Mouse (Mus musculus) forebrain, embryonic 13.5 days (tissue): ENCODE data around the gene 9530068E07Rik. TPM values are rescaled to one million over a fixed set of nuclear protein-coding genes. Genes with fewer than 3 reads are reported as not detected.
"Not testable (repeated sequence)": the region's sequence is repeated elsewhere in the genome, so short reads cannot be mapped to it uniquely, and the experiment has no call there.

ENCODE experiments used
- ATAC-seq: fragments of 200-750 bp; cut with Nextera tagmentation; 2 replicates; pipeline ENCODE4 v1.8.0; 2017
- H3K27ac ChIP-seq: fragments of 300-500 bp; sonication (generic); 2 replicates; pipeline ENCODE4 v1.5.1; 2015; ENCODE audit warnings: inconsistent platforms, mild to moderate bottlenecking, moderate library complexity
- H3K27me3 ChIP-seq: fragments of 300-500 bp; sonication (generic); 2 replicates; pipeline ENCODE4 v1.6.1; 2015; ENCODE audit warnings: mild to moderate bottlenecking, inconsistent platforms
- H3K36me3 ChIP-seq: fragments of 300-500 bp; sonication (generic); 2 replicates; pipeline ENCODE4 v1.6.1; 2015; ENCODE audit warnings: mild to moderate bottlenecking, inconsistent platforms; ENCODE audit not compliant: poor library complexity, severe bottlenecking
- H3K4me1 ChIP-seq: fragments of 300-500 bp; sonication (generic); 2 replicates; pipeline ENCODE4 v1.6.1; 2015; ENCODE audit warnings: inconsistent platforms
- H3K4me2 ChIP-seq: fragments of 300-500 bp; sonication (generic); 2 replicates; pipeline ENCODE4 v1.6.1; 2015; ENCODE audit warnings: inconsistent platforms, mild to moderate bottlenecking, moderate library complexity
- H3K4me3 ChIP-seq: fragments of 300-500 bp; sonication (generic); 2 replicates; pipeline ENCODE4 v1.5.1; 2015; ENCODE audit warnings: mild to moderate bottlenecking, inconsistent platforms
- H3K9ac ChIP-seq: fragments of 300-500 bp; sonication (generic); 2 replicates; pipeline ENCODE4 v1.6.1; 2015; ENCODE audit warnings: mild to moderate bottlenecking, inconsistent platforms
- H3K9me3 ChIP-seq: fragments of 300-500 bp; sonication (generic); replicated peaks from 2 replicates; pipeline ENCODE4 v1.6.1; 2016; ENCODE audit warnings: inconsistent platforms
- WGBS: fragments of 180-500 bp; shearing (Covaris S2); methylation state at CpG from one replicate; pipeline ENCODE4 v1.1.7; 2015; 5-methylcytosine and 5-hydroxymethylcytosine counted together
- polyA plus RNA-seq: library from polyadenylated mRNA; unstranded; fragments of >200 nt; fragmentation: Nextera tagmentation; extraction: Ambion mirVana; gene quantifications from 2 replicates; pipeline ENCODE4 v1.2.1, GENCODE M21; 2015

Gene 9530068E07Rik
- polyA plus RNA-seq, result 112 and 121 TPM in 2 replicates

DNA sequence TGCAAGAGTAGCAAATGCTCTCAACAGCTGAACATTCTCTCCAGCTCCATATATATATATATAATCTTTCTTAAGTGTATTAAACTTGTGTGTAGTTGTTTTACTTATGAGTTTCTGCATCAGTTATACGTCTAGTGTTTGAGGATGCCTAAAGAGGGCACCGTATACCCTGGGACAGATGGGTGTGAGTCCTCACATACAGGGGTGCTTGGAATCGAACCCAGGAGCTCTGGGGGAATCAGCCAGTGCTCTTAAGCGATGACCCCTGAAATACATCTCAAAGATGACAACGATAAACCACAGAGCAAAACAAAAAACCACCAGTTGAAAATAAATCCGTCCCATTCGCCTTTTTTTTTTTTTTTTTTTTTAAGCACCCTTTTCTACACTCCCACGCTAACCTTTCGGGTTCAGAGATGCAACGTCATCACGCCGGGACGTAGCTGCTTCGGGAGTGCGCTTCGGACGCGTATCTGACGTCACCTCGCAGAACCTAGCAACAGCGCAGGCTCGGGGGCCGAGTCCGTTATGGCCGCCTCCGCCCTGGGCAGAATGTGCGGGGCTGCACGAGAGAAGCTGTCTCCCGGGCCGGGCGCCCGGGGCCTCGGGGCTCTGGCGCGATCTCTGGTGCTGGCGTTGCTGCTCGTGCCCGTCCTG is at the start of gene 9530068E07Rik:
9530068E07Rik (plus strand) TSS at position 489 of the 657 bp plus-strand sequence.
- Histone ChIP-seq H3K27ac (peak within 1 kb of the TSS; percentile 82), H3K36me3 (no peaks in the 10 kb centered on the region), H3K4me1 (peaks cover 20% of the 10 kb centered on the region), H3K4me3 (peak within 1 kb of the TSS; percentile 85), H3K27me3 (no peaks in the 10 kb centered on the region), H3K9me3 (no peaks in the 10 kb centered on the region), H3K4me2 (peak within 1 kb of the TSS; percentile 73), H3K9ac (peak within 1 kb of the TSS; percentile 85)
- WGBS, result under 1% methylated on average over 38 of the region's 38 CpGs
- ATAC-seq, result peak; percentile 98

DNA sequence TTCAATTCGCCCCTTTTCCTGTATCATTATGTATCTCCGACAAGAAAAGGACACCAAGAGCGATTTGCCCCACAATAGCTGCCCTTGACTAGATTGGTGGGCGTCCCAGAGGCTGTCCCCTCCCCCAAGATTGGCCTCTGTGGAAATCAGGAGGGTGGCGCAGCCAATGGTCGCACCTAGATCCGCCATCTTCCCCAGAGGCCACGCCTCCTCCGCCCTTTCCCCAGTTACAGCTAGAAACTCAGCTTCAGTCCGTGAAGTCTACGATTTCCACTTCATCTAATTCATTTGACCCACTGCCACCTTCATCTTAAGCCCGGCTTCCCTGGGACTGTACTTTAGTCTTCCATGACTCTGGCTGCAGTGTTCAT is 49.6 kb upstream of the 9530068E07Rik start:
- Histone ChIP-seq H3K9ac (no peak overlapping the region), H3K4me3 (peak overlapping the region; percentile 20; the same call in 1 of the 2 replicates), H3K4me2 (peak overlapping the region; percentile 53), H3K9me3 (no peaks in the 10 kb centered on the region), H3K27me3 (no peaks in the 10 kb centered on the region), H3K36me3 (no peaks in the 10 kb centered on the region), H3K27ac (no peak overlapping the region), H3K4me1 (peaks cover 8% of the 10 kb centered on the region; the same call in 1 of the 2 replicates)
- ATAC-seq, result no peak
- 7% methylated on average over 12 of the region's 12 CpGs for WGBS

DNA sequence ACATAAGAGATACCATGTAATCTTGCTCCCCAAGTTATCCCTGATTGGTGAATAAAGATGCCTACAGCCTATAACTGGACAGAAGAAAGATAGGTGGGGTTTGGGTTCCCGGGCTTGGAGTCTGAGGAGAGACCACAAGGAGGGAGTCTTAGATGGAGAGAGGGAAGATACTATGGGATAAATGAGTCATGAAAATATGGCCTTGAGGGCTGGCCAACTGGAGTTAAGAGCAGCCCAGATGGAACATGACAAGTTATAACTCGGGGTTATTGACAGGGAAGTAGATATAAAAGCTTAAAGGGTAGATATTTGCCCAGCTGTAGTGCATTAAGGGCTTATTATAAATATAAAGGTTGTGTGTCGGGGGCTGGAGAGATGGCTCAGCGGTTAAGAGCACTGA is 48.1 kb upstream of the 9530068E07Rik start:
- no peak overlapping the region for H3K9ac ChIP-seq
- no peaks in the 10 kb centered on the region for H3K9me3 ChIP-seq
- peaks cover 8% of the 10 kb centered on the region; the same call in 1 of the 2 replicates for H3K4me1 ChIP-seq
- H3K4me3 ChIP-seq, result no peak overlapping the region
- no peak for ATAC-seq
- H3K27me3 ChIP-seq, result no peaks in the 10 kb centered on the region
- no peaks in the 10 kb centered on the region for H3K36me3 ChIP-seq
- H3K27ac ChIP-seq, result no peak overlapping the region
- WGBS, result 90% methylated on average over 4 of the region's 4 CpGs
- H3K4me2 ChIP-seq, result no peak overlapping the region

GRCm38 (mm10) chr11:52348724-52349123 is 47.5 kb upstream of the 9530068E07Rik start:
- H3K4me1 ChIP-seq, result peaks cover 8% of the 10 kb centered on the region; the same call in 1 of the 2 replicates
- H3K4me3 ChIP-seq, result no peak overlapping the region
- no peak overlapping the region for H3K4me2 ChIP-seq
- no peaks in the 10 kb centered on the region for H3K27me3 ChIP-seq
- no peaks in the 10 kb centered on the region for H3K9me3 ChIP-seq
- no peak for ATAC-seq
- WGBS, result 72% methylated on average over 3 of the region's 3 CpGs
- no peak overlapping the region for H3K9ac ChIP-seq
- H3K27ac ChIP-seq, result no peak overlapping the region
- H3K36me3 ChIP-seq, result no peaks in the 10 kb centered on the region

DNA sequence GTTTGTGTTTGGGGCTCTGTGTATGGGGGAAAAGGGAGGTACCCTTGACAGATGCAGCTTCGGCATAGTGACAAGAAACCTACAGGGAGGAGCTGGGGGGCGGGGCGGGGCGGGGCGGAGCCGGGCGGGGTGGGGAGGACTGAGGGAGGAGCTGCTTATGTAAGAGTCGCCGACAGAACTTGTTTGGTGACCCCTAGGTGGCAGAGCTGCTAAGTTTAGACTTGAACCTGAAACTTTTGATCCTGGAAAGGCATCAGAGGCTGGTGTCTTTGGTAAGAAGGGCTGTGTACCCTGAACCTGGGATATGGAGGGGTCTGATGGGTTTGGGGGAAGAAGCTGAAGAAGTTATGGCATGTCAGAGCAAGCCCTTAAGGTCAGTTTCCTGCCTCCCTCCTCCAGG is 45.3 kb upstream of the 9530068E07Rik start:
- Histone ChIP-seq H3K36me3 (no peaks in the 10 kb centered on the region), H3K27ac (no peak overlapping the region), H3K27me3 (no peaks in the 10 kb centered on the region), H3K9ac (no peak overlapping the region), H3K4me3 (no peak overlapping the region), H3K4me1 (peaks cover 8% of the 10 kb centered on the region; the same call in 1 of the 2 replicates), H3K4me2 (no peak overlapping the region), H3K9me3 (no peaks in the 10 kb centered on the region)
- no peak for ATAC-seq
- WGBS, result 1% methylated on average over 5 of the region's 9 CpGs

DNA sequence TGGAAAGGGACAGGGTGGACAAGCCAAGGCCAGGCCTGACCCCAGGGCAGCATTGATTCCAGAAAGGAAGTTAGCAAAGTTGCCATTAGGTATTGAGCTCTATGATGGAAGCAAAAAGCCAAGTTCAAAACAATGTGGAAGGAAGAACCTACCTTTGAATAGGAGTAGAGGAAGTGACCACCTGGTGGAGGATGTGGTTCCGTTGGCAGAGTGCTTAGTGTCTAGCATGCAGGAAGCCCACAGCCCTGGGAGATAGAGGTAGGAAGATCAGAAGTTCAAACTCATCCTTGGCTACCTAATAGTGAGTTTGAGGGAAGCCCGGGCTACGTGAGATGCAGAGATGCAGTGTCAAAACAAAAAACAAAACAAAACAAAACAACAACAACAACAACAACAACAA is 44.0 kb upstream of the 9530068E07Rik start:
- no peak for ATAC-seq
- WGBS, result 87% methylated on average over 3 of the region's 3 CpGs
- H3K9me3 ChIP-seq, result no peaks in the 10 kb centered on the region

DNA sequence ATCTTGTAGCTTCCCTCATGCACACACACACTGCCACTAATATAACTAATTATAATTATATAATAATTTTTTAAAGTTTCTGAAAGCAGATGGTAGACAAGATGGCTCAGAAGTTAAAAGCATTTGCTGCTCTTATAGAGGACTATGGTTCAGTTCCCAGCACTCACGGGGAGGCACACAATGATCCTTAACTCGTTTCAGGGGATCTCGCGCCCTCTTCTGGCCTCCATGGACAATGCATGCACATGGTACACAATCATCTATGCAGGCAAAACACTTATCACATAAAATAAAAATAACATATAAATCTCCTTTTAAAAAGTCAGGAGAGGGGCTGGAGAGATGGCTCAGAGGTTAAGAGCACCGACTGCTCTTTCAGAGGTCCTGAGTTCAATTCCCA is 41.6 kb upstream of the 9530068E07Rik start:
- Histone ChIP-seq H3K4me2 (no peak overlapping the region), H3K4me3 (no peak overlapping the region), H3K4me1 (peaks cover 1% of the 10 kb centered on the region), H3K36me3 (no peaks in the 10 kb centered on the region), H3K27ac (no peak overlapping the region), H3K9ac (no peak overlapping the region), H3K27me3 (no peaks in the 10 kb centered on the region), H3K9me3 (no peaks in the 10 kb centered on the region)
- ATAC-seq, result no peak
- WGBS, result 79% methylated on average over 5 of the region's 5 CpGs

More for the DNA sequence above, 44.0 kb upstream of the 9530068E07Rik start:
- Histone ChIP-seq H3K4me3 (no peak overlapping the region), H3K4me1 (no peaks in the 10 kb centered on the region), H3K27me3 (no peaks in the 10 kb centered on the region), H3K36me3 (no peaks in the 10 kb centered on the region), H3K27ac (no peak overlapping the region), H3K9ac (no peak overlapping the region), H3K4me2 (no peak overlapping the region)

- Histone ChIP-seq H3K4me2 (no peak overlapping the region), H3K27me3 (no peaks in the 10 kb centered on the region), H3K4me3 (no peak overlapping the region), H3K9me3 (no peaks in the 10 kb centered on the region), H3K36me3 (no peaks in the 10 kb centered on the region), H3K9ac (no peak overlapping the region), H3K27ac (no peak overlapping the region), H3K4me1 (peaks cover 10% of the 10 kb centered on the region)
- no peak for ATAC-seq
- WGBS, result 74% methylated on average over 1 of the region's 1 CpGs
Measured at GRCm38 (mm10) chr11:52355601-52356000, 40.6 kb upstream of the 9530068E07Rik start.

GRCm38 (mm10) chr11:52357091-52357490 is 39.1 kb upstream of the 9530068E07Rik start:
- WGBS, result 96% methylated on average over 5 of the region's 5 CpGs
- not testable (repeated sequence) for H3K27me3 ChIP-seq, H3K36me3 ChIP-seq, H3K4me3 ChIP-seq, H3K27ac ChIP-seq, H3K9ac ChIP-seq, ATAC-seq, H3K9me3 ChIP-seq, H3K4me2 ChIP-seq
- peaks cover 16% of the 10 kb centered on the region for H3K4me1 ChIP-seq

GRCm38 (mm10) chr11:52358520-52358919 is 37.7 kb upstream of the 9530068E07Rik start:
- Histone ChIP-seq H3K4me3 (no peak overlapping the region), H3K4me2 (no peak overlapping the region), H3K4me1 (peaks cover 28% of the 10 kb centered on the region), H3K9ac (no peak overlapping the region), H3K27ac (no peak overlapping the region), H3K27me3 (no peaks in the 10 kb centered on the region), H3K36me3 (no peaks in the 10 kb centered on the region), H3K9me3 (no peaks in the 10 kb centered on the region)
- ATAC-seq, result no peak
- 45% methylated on average over 4 of the region's 4 CpGs for WGBS

- H3K9ac ChIP-seq, result peak overlapping the region; percentile 96
- peak overlapping the region; percentile 89 for H3K27ac ChIP-seq
- no peaks in the 10 kb centered on the region for H3K27me3 ChIP-seq
- peak; percentile 23; the same call in 1 of the 2 replicates for ATAC-seq
- H3K4me1 ChIP-seq, result peaks cover 41% of the 10 kb centered on the region
- no peaks in the 10 kb centered on the region for H3K36me3 ChIP-seq
- WGBS, result 17% methylated on average over 22 of the region's 22 CpGs
- peak overlapping the region; percentile 93 for H3K4me2 ChIP-seq
- H3K9me3 ChIP-seq, result no peaks in the 10 kb centered on the region
- peak overlapping the region; percentile 91 for H3K4me3 ChIP-seq
Measured at GRCm38 (mm10) chr11:52359686-52360470, 36.4 kb upstream of the 9530068E07Rik start.

DNA sequence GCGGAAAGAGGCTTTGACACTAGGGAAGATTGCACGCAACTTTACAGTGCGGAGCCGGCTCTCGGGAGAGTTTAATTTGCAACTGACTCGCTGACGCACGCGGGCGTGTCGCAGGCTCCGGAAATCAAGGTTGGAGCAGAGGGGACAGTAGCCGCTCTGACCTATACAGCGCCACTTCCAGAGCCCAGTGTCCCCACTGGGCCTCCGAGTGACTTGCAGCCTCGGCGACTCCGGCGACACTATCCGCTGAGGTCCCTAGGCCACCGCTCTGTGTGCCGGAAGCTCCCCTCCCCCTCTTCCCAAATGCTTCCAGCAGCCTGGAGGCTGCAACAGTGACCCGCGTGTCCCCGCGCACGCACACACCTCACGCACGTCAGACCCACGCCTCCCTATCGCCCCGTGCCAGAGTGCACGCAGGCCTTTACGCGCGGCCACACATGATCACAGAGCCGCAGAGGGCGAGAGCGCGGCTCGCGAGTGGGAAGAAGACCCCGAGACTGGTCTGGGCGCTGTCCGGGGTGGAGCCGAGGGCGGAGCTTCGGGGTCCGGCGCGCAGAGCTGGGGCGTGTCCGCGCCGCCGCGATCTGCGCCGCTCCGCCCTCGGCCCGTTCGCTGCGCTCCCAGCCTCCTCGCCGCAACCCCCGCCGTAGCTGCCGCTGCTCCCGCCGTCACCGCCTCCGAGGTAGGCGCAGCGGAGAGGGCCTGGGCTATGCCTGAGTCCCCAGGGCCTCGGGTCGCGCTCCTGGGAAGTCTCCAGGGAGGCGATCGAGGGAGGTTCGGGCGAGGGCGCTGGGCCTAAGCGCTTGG is 35.6 kb upstream of the 9530068E07Rik start, which contains the start of gene Vdac1:
Vdac1 (plus strand) TSS at position 390 of the 807 bp plus-strand sequence.
- no peaks in the 10 kb centered on the region for H3K9me3 ChIP-seq
- peak within 1 kb of the TSS; percentile 89 for H3K27ac ChIP-seq
- peaks cover 45% of the 10 kb centered on the region for H3K4me1 ChIP-seq
- ATAC-seq, result peak; percentile 97
- under 1% methylated on average over 73 of the region's 84 CpGs for WGBS
- H3K27me3 ChIP-seq, result no peaks in the 10 kb centered on the region
- H3K9ac ChIP-seq, result peak within 1 kb of the TSS; percentile 96
- no peaks in the 10 kb centered on the region for H3K36me3 ChIP-seq
- peak within 1 kb of the TSS; percentile 93 for H3K4me2 ChIP-seq
- H3K4me3 ChIP-seq, result peak within 1 kb of the TSS; percentile 91
